Mouse (Mus musculus): ENCODE measurements around the gene Hoxa4. TPM values are rescaled to one million over a fixed set of nuclear protein-coding genes. Genes with fewer than 3 reads are reported as not detected.

The Hoxa4 gene
- total RNA-seq, 2 experiments from 2014 or later, result not detected

DNA sequence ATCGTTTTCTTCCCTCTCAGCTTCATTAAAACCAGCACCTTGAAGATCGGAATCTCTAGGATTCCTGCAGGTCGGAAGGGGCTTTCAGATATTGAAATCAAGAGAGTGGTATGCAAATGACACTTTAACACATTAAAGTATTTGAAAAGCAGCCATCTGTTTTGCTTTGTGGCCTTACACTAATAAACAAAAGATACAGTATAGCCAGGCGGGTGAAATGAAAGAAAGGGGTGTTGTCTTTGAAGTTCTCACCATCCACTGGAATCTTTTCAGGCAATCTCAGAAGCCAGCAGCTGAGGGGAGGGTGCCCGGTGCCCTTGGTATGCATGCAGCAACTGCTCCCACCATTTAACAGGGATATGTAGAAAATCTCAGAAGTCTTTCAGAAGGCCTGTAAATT, 37.5 kb downstream of the Hoxa4 start:
- no peak for DNase-seq (ENCODE audit: low spot score in 2 of 2)

DNA sequence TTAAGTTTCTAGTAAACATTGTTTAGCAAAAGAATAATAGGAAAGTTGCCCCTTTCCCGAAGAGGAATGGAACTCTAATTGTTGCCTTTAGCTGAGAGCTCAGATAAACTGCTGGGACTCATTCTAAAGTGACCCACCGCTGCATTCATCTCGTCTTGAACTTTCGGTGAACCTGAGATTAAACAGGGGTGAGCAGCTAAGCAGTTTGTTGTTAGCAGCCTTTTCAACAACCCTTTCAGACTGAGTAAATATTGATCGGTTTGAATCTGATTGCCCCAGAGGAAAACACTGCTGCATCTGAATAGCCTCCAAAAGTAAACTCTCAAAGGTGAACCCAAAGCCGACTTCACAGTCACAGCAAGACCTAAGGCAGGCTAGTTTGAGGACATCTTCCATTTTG, 38.3 kb downstream of the Hoxa4 start:
- no peak for DNase-seq (ENCODE audit: low spot score in 2 of 2)

DNA sequence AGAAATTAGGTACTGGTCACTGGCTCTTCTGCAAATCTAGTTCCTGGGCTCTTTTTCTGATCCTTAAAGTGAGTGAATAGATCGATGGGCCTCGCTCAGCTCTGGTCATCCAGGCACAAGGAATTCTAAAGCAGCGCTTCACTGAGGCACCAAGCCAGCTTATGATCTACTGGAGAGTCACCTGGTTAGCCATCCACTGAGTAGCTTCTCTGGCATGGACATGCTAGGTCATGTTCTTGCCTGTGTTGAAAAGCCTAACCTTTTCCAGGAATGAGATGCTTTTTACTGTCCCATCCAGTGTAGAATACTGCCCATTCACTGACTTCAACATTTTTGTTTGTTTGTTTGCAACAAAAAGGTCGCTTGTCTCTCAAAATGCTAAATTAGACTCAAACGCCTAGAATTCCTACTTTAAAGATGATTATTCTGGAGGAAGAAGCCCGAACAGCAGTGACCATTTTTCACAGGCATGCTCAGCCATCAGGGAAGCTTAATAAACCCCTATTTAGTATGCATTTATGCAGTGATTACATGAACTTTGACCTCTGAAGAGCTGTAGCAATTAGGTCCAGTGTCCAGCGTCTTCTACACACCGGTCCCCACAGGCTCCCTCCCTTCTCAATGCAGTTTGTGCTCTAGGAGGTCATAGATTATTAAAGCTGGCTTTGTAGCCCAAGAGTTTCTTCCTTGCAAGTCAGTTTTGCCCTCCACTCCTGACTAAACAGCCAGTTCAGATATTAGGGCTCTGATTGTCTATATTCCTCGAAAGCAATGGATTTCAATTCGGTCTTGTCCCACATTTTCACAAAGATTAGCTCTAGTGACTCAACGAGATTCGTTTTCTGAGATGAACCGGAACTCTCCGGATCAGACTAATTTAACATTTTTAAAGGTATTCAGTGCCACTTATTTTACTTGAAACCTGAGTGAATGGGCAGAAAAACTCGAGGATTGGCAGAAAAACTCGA, 39.0 kb downstream of the Hoxa4 start:
- no peak for DNase-seq (ENCODE audit: low spot score in 2 of 2)

DNA sequence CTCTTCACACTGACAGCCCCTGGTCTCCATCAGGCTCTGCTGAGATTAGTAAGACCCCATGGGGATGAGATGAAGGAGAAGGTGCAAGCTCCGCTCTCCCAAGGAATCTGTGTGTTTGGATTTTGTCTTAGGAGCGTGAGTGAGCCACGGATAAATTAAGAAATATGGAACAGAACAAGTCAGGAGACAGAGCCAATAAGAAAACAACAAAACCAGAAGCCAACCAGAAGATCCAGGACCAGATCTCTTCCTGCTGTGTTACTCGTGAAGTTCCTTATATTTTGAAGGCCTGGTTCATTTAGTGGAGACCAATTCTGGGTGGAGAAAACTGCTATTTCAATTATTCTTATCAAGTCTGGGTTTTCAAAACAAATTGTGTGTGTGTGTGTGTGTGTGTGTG, 40.0 kb downstream of the Hoxa4 start:
- no peak for DNase-seq (ENCODE audit: low spot score in 2 of 2)

DNA sequence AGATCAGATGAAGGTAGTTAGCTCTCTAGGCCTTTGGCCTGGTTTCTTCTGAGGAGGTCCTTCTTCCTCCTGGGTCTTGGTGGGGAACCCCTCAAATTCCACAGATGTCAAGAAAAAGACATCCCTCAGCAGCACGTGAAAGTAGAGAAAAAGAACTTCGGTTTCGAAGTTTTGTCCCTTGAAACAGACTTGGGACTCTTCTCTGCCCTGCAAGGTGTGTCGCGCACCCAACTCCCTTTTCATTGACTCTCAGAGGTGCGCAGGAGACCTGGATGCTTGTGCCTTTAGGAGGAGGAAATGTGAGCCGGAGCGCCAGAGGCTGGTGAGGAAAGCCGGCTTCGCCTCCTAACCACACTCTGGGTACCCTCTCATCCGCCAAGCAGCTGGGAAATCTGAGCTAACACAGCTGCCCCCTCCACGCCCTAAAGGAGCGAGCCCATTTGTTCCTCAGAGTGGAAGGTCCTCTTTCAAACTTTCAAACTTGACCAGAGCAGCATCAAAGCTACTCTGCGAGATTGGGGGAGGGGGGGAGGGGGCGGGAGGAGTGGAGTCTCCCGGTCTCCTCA, 41.1 kb downstream of the Hoxa4 start:
- DNase-seq (ENCODE audit: low spot score in 2 of 2), result no peak

Small RNA genes lying within 50 kb of the gene (microRNA-seq; reads per million reads assigned to microRNA genes)
- gene Mir196b, result 1.4 to 3.8 reads per million in 2 experiments

Other genes starting within 250 kb of the Hoxa4 start
- gene Skap2, start 179.2 kb downstream of the Hoxa4 start, total RNA-seq (2021), result 10 to 100 TPM; 10.8 to 11.0 TPM
- gene Hoxa1, start 33.4 kb downstream of the Hoxa4 start, total RNA-seq (2021), result not detected
- not detected for gene Hoxa2, start 26.9 kb downstream of the Hoxa4 start, total RNA-seq (2021)
- not detected for gene 5730596B20Rik, start 14.3 kb downstream of the Hoxa4 start, total RNA-seq (2021)
- gene Hoxa5, start 12.8 kb upstream of the Hoxa4 start, total RNA-seq (2021), result not detected
- gene Hoxa6, start 17.0 kb upstream of the Hoxa4 start, total RNA-seq (2021), result not detected
- gene Hoxa3, start 21.6 kb upstream of the Hoxa4 start, total RNA-seq (2021), result not detected
- not detected for gene Gm28308, start 21.6 kb upstream of the Hoxa4 start, total RNA-seq (2021)
- gene Hoxa7, start 30.1 kb upstream of the Hoxa4 start, total RNA-seq (2021), result under 1 TPM; 0.16 to 0.45 TPM
- gene Hoxa9, start 39.3 kb upstream of the Hoxa4 start, total RNA-seq (2021), result not detected
- not detected for gene Hoxa10, start 49.1 kb upstream of the Hoxa4 start, total RNA-seq (2021)
- gene Hoxa11, start 54.1 kb upstream of the Hoxa4 start, total RNA-seq (2021), result not detected
- not detected for gene Hoxa13, start 69.1 kb upstream of the Hoxa4 start, total RNA-seq (2021)
- gene Evx1, start 121.7 kb upstream of the Hoxa4 start, total RNA-seq (2021), result not detected